18 mouse cellular contexts compared by ENCODE assay signal in the genomic region with DNA sequence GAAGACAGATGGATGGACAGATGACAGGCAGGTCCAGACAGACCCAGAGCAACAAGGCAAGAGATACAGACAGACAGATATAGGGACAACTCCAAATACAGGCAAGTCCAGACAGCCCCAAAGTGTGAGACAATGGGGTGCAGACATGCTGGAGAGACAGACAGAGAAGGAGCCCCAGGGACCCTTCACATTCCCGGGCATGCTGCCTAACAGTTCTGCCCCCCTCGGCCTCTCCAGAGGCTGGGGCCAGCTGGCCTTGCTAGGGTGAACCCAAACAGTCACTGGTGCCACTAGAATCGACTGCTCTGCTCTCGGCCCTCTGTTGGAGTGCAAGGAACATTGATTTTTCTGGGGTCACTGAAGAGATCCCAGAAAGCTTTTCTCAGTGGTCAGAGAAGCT. TPM values are rescaled to one million over a fixed set of nuclear protein-coding genes. Genes with fewer than 3 reads are reported as not detected.
"Had no signal": no experiment of that assay in that cellular context is flagged by ENCODE, and none has a peak within 500 bp of the region (broad histone marks: within the 10 kb centered on the region; RNA-seq: fewer than 3 reads in every experiment).

No protein-coding gene starts in this region.

- H3K4me2 ChIP-seq: kidney, embryonic 15.5 days; limb, embryonic 12.5 days; liver, embryonic 13.5 days; midbrain, embryonic 12.5 days; stomach, embryonic 15.5 days had no signal

- H3K27ac ChIP-seq: kidney, embryonic 15.5 days; limb, embryonic 12.5 days; liver, embryonic 13.5 days; midbrain, embryonic 12.5 days; stomach, embryonic 15.5 days had no signal

- H3K9ac ChIP-seq: kidney, embryonic 15.5 days; limb, embryonic 12.5 days; liver, embryonic 13.5 days; liver, postnatal 0 days; midbrain, embryonic 12.5 days; stomach, embryonic 15.5 days had no signal

- H3K36me3 ChIP-seq: kidney, embryonic 15.5 days; limb, embryonic 12.5 days; liver, embryonic 13.5 days; midbrain, embryonic 12.5 days; stomach, embryonic 15.5 days had no signal

- ATAC-seq: intestine, embryonic 16.5 days; liver, postnatal 0 days; midbrain, embryonic 16.5 days had no signal

- H3K9me3 ChIP-seq: kidney, embryonic 15.5 days; limb, embryonic 12.5 days; liver, embryonic 13.5 days; midbrain, embryonic 12.5 days; stomach, embryonic 15.5 days had no signal

- H3K4me3 ChIP-seq: kidney, embryonic 15.5 days; limb, embryonic 12.5 days; liver, embryonic 13.5 days; midbrain, embryonic 12.5 days; stomach, embryonic 15.5 days had no signal

- H3K27me3 ChIP-seq: kidney, embryonic 15.5 days; liver, embryonic 13.5 days; midbrain, embryonic 12.5 days; stomach, embryonic 15.5 days had no signal

- DNase-seq: kidney, adult 2 months; kidney, postnatal 14 days; layer of hippocampus, adult 9-11 months; layer of hippocampus, postnatal 36 days; liver; liver, embryonic 13.5 days; liver, postnatal 0 days; right cerebral cortex, postnatal 14 days; thymus, postnatal 4 days had no signal

- H3K4me1 ChIP-seq: liver, embryonic 13.5 days had no signal

RNA-seq across cellular contexts. Expression of a gene that starts 23.8 kb away (rescaled TPM):
- total RNA-seq: megakaryocyte-erythroid progenitor cell, adult 5-6 weeks had no signal
- polyA plus RNA-seq: liver, postnatal 0 days; spleen, adult 2 months had no signal

RNA-seq across cellular contexts. Expression of a gene that starts 39.3 kb away (rescaled TPM):
- total RNA-seq: megakaryocyte-erythroid progenitor cell, adult 5-6 weeks had no signal

RNA-seq across cellular contexts. Expression of a gene that starts 46.5 kb away (rescaled TPM):
- total RNA-seq: megakaryocyte-erythroid progenitor cell, adult 5-6 weeks had no signal
- polyA plus RNA-seq: liver, postnatal 0 days; midbrain, embryonic 16.5 days; testis, adult 2 months had no signal

RNA-seq across cellular contexts. Expression of a gene that starts 46.6 kb away (rescaled TPM):
- total RNA-seq: megakaryocyte-erythroid progenitor cell, adult 5-6 weeks had no signal
- polyA plus RNA-seq: liver, postnatal 0 days; spleen, adult 2 months had no signal
